In the genomic region with DNA sequence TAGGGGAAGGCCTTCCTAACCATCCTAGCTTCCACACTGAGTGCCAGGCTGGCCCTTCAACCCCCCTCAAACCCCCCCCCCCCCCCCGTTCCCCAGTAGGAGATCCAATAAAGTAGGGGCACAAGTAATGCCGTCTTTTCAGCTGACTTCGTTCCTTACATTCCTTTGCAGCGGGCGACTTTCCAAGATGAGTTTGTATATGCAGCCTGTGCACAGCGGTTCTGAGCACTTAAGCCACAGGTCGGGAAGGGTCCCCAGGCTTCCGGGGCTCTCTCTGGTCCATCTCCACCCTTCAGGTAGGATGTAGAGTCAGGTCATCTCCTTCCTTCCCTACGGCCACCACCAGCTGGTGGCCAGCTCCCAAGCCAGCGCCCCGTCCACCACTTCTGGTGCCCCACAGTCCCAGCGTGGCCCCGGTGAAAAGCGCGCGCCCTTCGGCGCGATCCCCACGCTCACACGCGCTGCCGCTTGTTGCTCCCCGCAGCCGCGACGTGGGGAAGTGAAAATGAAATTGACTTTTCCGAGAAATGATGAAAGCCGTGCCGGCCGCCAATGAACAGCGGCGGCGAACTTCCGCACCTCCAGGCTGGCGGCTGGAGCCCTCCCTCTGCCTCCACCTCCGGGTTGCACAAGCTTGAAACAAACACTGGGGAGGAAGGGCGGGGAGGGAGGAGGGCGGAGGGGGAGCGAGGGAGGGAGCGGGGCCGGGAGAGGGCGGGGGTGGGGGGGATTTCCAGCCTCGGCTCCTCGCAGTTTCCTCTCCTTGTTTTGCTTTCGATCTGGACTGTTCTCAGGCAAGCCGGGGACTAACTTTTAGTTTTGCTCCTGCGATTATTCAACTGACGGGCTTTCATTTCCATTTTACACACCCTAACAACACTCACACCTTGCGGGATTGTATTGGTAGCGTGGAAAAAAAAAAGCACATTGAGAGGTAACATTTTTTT, we compare ENCODE assay signal across 8 mouse cellular contexts. TPM values are rescaled to one million over a fixed set of nuclear protein-coding genes. Genes with fewer than 3 reads are reported as not detected.
DNase-seq lines count a peak whose midpoint lies in the region; ATAC-seq lines count a peak whose summit lies in the region.

Irf2 (plus strand) TSS at position 730 of the 947 bp plus-strand sequence.

- WGBS in embryonic facial prominence, embryonic 13.5 days: under 1% methylated on average over 45 of the region's 51 CpGs
- WGBS in limb, embryonic 13.5 days: under 1% methylated on average over 48 of the region's 51 CpGs
- WGBS in midbrain, embryonic 15.5 days: 1% methylated on average over 47 of the region's 51 CpGs

- H3K9ac ChIP-seq in embryonic facial prominence, embryonic 13.5 days: peak within 1 kb of the TSS; percentile 99
- H3K9ac ChIP-seq in limb, embryonic 13.5 days: peak within 1 kb of the TSS; percentile 98
- peak within 1 kb of the TSS; percentile 99 for H3K9ac ChIP-seq in midbrain, embryonic 15.5 days

- peaks cover 4% of the 10 kb centered on the region; the same call in 1 of the 2 replicates for H3K9me3 ChIP-seq in embryonic facial prominence, embryonic 13.5 days
- peaks cover 6% of the 10 kb centered on the region; the same call in 1 of the 2 replicates for H3K9me3 ChIP-seq in limb, embryonic 13.5 days
- no peaks in the 10 kb centered on the region for H3K9me3 ChIP-seq in midbrain, embryonic 15.5 days

- H3K36me3 ChIP-seq in embryonic facial prominence, embryonic 13.5 days: no peaks in the 10 kb centered on the region; the same call in 1 of the 2 replicates
- 0 out of 2 replicates have a peak, but pooled peaks cover 3% of the 10 kb centered on the region for H3K36me3 ChIP-seq in limb, embryonic 13.5 days
- no peaks in the 10 kb centered on the region for H3K36me3 ChIP-seq in midbrain, embryonic 15.5 days (replicated peaks)

- no peaks in the 10 kb centered on the region for H3K27me3 ChIP-seq in embryonic facial prominence, embryonic 13.5 days
- H3K27me3 ChIP-seq in limb, embryonic 13.5 days: no peaks in the 10 kb centered on the region
- H3K27me3 ChIP-seq in midbrain, embryonic 15.5 days (replicated peaks): no peaks in the 10 kb centered on the region

- peak within 1 kb of the TSS; percentile 93 for H3K27ac ChIP-seq in embryonic facial prominence, embryonic 13.5 days
- H3K27ac ChIP-seq in limb, embryonic 13.5 days: peak within 1 kb of the TSS; percentile 92
- H3K27ac ChIP-seq in midbrain, embryonic 15.5 days: peak within 1 kb of the TSS; percentile 92

- peak within 1 kb of the TSS; percentile 81 for H3K4me2 ChIP-seq in embryonic facial prominence, embryonic 13.5 days
- peak within 1 kb of the TSS; percentile 86 for H3K4me2 ChIP-seq in limb, embryonic 13.5 days (replicated peaks)
- H3K4me2 ChIP-seq in midbrain, embryonic 15.5 days: peak within 1 kb of the TSS; percentile 94

- DNase-seq in 416B (ENCODE audit: low read depth): peak; percentile 95
- DNase-seq in adrenal gland, postnatal 36 days: peak; percentile 90 to 93
- DNase-seq in heart, adult 18-20 months: peak; percentile 90 to 96
- peak; percentile 89 for DNase-seq in kidney, adult 18-20 months
- DNase-seq in spleen, adult 18-20 months: peak; percentile 83 to 91

- peak; percentile 80 for ATAC-seq in embryonic facial prominence, embryonic 13.5 days (ENCODE audit: insufficient number of reproducible peaks, insufficient read depth, low FRiP score, low TSS enrichment, low read depth)
- peak; percentile 80 for ATAC-seq in limb, embryonic 13.5 days (ENCODE audit: low FRiP score, low read depth)
- peak; percentile 59 for ATAC-seq in midbrain, embryonic 15.5 days (replicated peaks)

- H3K4me1 ChIP-seq in embryonic facial prominence, embryonic 13.5 days: peaks cover 26% of the 10 kb centered on the region
- H3K4me1 ChIP-seq in limb, embryonic 13.5 days: peaks cover 29% of the 10 kb centered on the region
- H3K4me1 ChIP-seq in midbrain, embryonic 15.5 days: peaks cover 12% of the 10 kb centered on the region

- peak within 1 kb of the TSS; percentile 96 for H3K4me3 ChIP-seq in embryonic facial prominence, embryonic 13.5 days
- peak within 1 kb of the TSS; percentile 94 for H3K4me3 ChIP-seq in limb, embryonic 13.5 days
- H3K4me3 ChIP-seq in midbrain, embryonic 15.5 days: peak within 1 kb of the TSS; percentile 93

RNA-seq across cellular contexts. Expression of gene Irf2, which starts in this region (rescaled TPM):
- 10 to 100 TPM; 67.9 to 76.9 TPM for total RNA-seq in adrenal gland, postnatal 36 days (2021)
- 27.1 and 30.0 TPM in 2 replicates for polyA plus RNA-seq in embryonic facial prominence, embryonic 13.5 days (2015; fragmentation: Nextera tagmentation; extraction: Ambion mirVana)
- total RNA-seq in heart, adult 18-20 months (2021): 10 to 100 TPM; 31.2 to 40.1 TPM
- 15.8 and 19.6 TPM in 2 replicates for polyA plus RNA-seq in limb, embryonic 13.5 days (2015; fragmentation: Nextera tagmentation; extraction: Ambion mirVana)
- 9.1 and 9.6 TPM in 2 replicates for polyA plus RNA-seq in midbrain, embryonic 15.5 days (2015; fragmentation: Nextera tagmentation; extraction: Ambion mirVana)

Comparison
In these comparisons a context has a peak if more than half of its experiments do, and no peak if none do; other contexts are left out.
1. Peak in every context shown above with its lines: DNase-seq, ATAC-seq, H3K4me3 ChIP-seq and H3K27ac ChIP-seq.